Mouse (Mus musculus): Measurements from ENCODE around the gene Maats1. TPM values are rescaled to one million over a fixed set of nuclear protein-coding genes. Genes with fewer than 3 reads are reported as not detected.

The Maats1 gene
- polyA plus RNA-seq, 1 experiment from 2014 or later, result 0.21 TPM

DNA sequence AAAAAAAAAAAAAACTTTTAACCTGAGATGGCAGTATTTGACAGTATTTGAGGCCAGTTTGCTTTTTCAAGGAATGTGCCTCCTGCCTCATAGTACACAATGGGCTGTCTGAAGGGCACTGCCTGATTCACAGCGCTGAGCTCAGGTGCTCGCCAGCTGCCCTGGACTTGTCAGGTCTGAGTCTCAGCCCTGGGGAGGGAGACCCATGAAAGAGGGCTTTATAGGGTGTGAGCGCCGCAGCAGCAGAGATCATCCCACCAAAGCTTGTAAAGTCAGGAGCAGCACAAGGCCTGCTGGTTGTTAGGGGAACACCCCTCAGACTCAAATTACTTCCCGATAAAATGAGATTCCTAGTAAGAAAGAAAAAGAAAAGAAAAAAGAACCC, 34.7 kb downstream of the Maats1 start:
- Histone ChIP-seq H3K4me1 (ENCODE audit: control insufficient read depth, insufficient read depth, low read length) (no peaks in the 10 kb centered on the region), H3K4me3 (ENCODE audit: low read depth, low read length) (no peak overlapping the region), H3K27ac (ENCODE audit: low read depth, low read length) (no peak overlapping the region), H3K4me2 (no peak overlapping the region), H3K27me3 (ENCODE audit: control insufficient read depth, insufficient read depth, low read length) (no peaks in the 10 kb centered on the region), H3K9ac (ENCODE audit: low read depth, low read length) (no peak overlapping the region), H3K36me3 (ENCODE audit: control insufficient read depth, insufficient read depth, low read length) (no peaks in the 10 kb centered on the region), H3K9me3 (replicated peaks; ENCODE audit: control insufficient read depth, low read length) (no peaks in the 10 kb centered on the region)
- WGBS (ENCODE audit: insufficient replicate concordance), result 62% methylated on average over 5 of the region's 5 CpGs
- ATAC-seq (replicated peaks; ENCODE audit: insufficient number of reproducible peaks, low FRiP score, low TSS enrichment), result no peak

DNA sequence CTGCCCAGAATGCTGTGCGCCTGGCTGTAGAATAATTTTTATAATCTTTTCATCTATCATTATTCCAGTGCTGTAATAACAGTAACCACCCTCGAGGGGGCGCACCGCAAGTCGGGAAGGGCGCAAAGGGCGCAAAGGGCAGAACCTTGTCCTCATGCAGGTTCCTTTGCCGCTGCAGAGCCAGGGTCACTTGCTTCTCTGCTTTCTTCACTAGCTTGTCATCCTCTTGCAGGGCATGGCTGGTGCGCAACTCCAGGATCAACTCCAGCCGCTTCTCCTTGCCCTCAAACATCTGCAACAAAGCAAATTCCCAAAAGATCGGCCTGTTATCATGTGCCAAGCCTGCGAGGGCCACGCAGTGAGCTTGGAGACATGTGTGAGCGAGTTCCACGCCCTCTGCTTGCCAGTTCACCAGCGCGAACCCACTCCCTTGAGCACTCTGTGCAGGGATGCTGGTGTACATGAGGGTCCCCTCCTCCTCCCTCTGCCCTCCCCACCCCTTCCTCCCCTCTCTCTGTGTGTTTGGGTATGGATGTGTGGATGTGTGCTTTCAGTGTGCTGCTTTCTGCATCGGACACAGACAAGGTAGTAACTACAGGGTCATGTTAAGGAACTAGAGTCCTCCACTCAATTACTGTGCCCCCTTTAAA, 35.2 kb downstream of the Maats1 start:
- no peaks in the 10 kb centered on the region for H3K36me3 ChIP-seq (ENCODE audit: control insufficient read depth, insufficient read depth, low read length)
- no peak overlapping the region for H3K4me3 ChIP-seq (ENCODE audit: low read depth, low read length)
- H3K4me1 ChIP-seq (ENCODE audit: control insufficient read depth, insufficient read depth, low read length), result no peaks in the 10 kb centered on the region
- 45% methylated on average over 18 of the region's 18 CpGs for WGBS (ENCODE audit: insufficient replicate concordance)
- no peak for ATAC-seq (replicated peaks; ENCODE audit: insufficient number of reproducible peaks, low FRiP score, low TSS enrichment)
- H3K27me3 ChIP-seq (ENCODE audit: control insufficient read depth, insufficient read depth, low read length), result no peaks in the 10 kb centered on the region
- H3K9ac ChIP-seq (ENCODE audit: low read depth, low read length), result no peak overlapping the region
- no peaks in the 10 kb centered on the region for H3K9me3 ChIP-seq (replicated peaks; ENCODE audit: control insufficient read depth, low read length)
- no peak overlapping the region for H3K27ac ChIP-seq (ENCODE audit: low read depth, low read length)
- H3K4me2 ChIP-seq, result no peak overlapping the region

GRCm38 (mm10) chr16:38304460-38305194, 37.3 kb downstream of the Maats1 start:
- Histone ChIP-seq H3K4me1 (ENCODE audit: control insufficient read depth, insufficient read depth, low read length) (no peaks in the 10 kb centered on the region), H3K9me3 (replicated peaks; ENCODE audit: control insufficient read depth, low read length) (no peaks in the 10 kb centered on the region), H3K4me2 (no peak overlapping the region; the same call in 1 of the 2 replicates), H3K27ac (ENCODE audit: low read depth, low read length) (no peak overlapping the region), H3K4me3 (ENCODE audit: low read depth, low read length) (no peak overlapping the region), H3K9ac (ENCODE audit: low read depth, low read length) (no peak overlapping the region), H3K36me3 (ENCODE audit: control insufficient read depth, insufficient read depth, low read length) (no peaks in the 10 kb centered on the region), H3K27me3 (ENCODE audit: control insufficient read depth, insufficient read depth, low read length) (no peaks in the 10 kb centered on the region)
- WGBS (ENCODE audit: insufficient replicate concordance), result 70% methylated on average over 17 of the region's 17 CpGs
- no peak for ATAC-seq (replicated peaks; ENCODE audit: insufficient number of reproducible peaks, low FRiP score, low TSS enrichment)

DNA sequence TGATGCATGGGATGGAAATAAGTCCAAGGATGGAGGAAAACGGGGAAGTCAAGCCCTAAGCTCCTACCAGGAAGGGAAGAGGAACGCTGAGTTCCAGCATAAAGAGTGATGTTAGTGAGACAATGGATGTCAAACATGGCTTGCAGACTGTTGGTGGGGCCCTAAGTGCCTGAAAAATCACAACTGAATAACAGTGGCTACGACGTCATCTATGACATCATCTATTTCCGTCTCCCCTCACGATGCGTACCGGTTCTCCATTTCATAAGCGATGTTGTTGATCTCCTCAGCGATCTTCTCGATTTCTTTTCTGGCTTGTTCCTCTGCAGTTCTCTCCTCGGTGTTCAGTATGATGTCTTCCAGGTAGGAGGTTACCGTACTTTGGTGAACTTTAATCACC, 39.6 kb downstream of the Maats1 start:
- Histone ChIP-seq H3K36me3 (ENCODE audit: control insufficient read depth, insufficient read depth, low read length) (no peaks in the 10 kb centered on the region), H3K27me3 (ENCODE audit: control insufficient read depth, insufficient read depth, low read length) (no peaks in the 10 kb centered on the region), H3K9me3 (replicated peaks; ENCODE audit: control insufficient read depth, low read length) (no peaks in the 10 kb centered on the region), H3K27ac (ENCODE audit: low read depth, low read length) (no peak overlapping the region), H3K4me1 (ENCODE audit: control insufficient read depth, insufficient read depth, low read length) (no peaks in the 10 kb centered on the region), H3K4me3 (ENCODE audit: low read depth, low read length) (no peak overlapping the region), H3K9ac (ENCODE audit: low read depth, low read length) (no peak overlapping the region), H3K4me2 (no peak overlapping the region)
- WGBS (ENCODE audit: insufficient replicate concordance), result 86% methylated on average over 13 of the region's 13 CpGs
- ATAC-seq (replicated peaks; ENCODE audit: insufficient number of reproducible peaks, low FRiP score, low TSS enrichment), result no peak

DNA sequence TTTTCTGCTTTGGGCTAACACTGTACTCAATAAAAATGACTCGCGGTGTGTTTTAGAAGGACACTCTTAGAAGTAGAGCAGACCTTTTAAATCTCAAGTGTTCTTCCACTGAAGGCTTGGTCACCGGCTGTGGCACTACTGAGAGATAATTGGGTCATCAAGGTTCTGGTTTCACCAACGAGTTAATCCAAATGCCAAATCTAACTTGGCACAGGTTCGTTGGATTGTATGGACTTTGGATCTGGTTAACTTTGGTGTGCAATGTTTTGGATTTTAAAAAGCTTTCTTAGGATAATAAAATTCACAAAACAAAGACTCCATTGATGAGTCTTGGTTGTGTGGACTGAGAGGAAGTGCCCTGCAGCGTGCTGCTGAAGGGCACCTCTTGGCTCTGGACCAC, 43.5 kb downstream of the Maats1 start:
- H3K27ac ChIP-seq (ENCODE audit: low read depth, low read length), result no peak overlapping the region
- no peak overlapping the region for H3K4me2 ChIP-seq
- H3K4me1 ChIP-seq (ENCODE audit: control insufficient read depth, insufficient read depth, low read length), result no peaks in the 10 kb centered on the region
- no peaks in the 10 kb centered on the region for H3K36me3 ChIP-seq (ENCODE audit: control insufficient read depth, insufficient read depth, low read length)
- H3K4me3 ChIP-seq (ENCODE audit: low read depth, low read length), result no peak overlapping the region
- no peak overlapping the region for H3K9ac ChIP-seq (ENCODE audit: low read depth, low read length)
- no peak for ATAC-seq (replicated peaks; ENCODE audit: insufficient number of reproducible peaks, low FRiP score, low TSS enrichment)
- no peaks in the 10 kb centered on the region for H3K9me3 ChIP-seq (replicated peaks; ENCODE audit: control insufficient read depth, low read length)
- WGBS (ENCODE audit: insufficient replicate concordance), result 78% methylated on average over 6 of the region's 6 CpGs
- H3K27me3 ChIP-seq (ENCODE audit: control insufficient read depth, insufficient read depth, low read length), result no peaks in the 10 kb centered on the region

DNA sequence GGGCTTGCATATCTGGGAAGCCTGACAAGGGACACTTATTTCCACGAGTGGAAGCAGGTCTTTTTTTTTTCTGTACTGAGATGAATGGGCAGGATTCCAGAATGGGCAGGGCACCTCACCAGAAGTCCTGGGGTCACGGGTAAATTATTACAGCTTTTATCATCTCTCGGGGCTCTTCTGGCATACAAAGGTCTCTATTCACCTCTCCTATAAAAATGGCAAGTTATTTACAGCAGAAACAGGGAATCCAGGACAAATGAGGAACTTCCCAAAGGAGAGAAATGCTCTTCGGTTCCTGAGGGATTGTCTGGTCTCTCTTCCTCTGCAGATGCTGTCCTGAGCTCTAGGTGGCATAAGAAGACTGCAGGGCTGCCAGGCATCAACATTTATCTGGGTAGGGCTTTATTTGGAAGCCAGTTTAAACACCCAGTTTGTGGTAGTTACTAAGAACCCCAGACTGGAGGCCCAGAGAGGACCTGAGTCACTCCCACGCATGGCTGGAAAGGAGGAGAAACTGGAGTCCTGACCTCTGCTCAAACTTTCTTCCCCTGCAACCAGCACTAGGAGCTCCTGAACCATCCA, 46.5 kb downstream of the Maats1 start:
- no peak overlapping the region for H3K4me2 ChIP-seq
- H3K36me3 ChIP-seq (ENCODE audit: control insufficient read depth, insufficient read depth, low read length), result no peaks in the 10 kb centered on the region
- H3K4me1 ChIP-seq (ENCODE audit: control insufficient read depth, insufficient read depth, low read length), result no peaks in the 10 kb centered on the region
- no peak overlapping the region for H3K9ac ChIP-seq (ENCODE audit: low read depth, low read length)
- no peak overlapping the region for H3K27ac ChIP-seq (ENCODE audit: low read depth, low read length)
- ATAC-seq (replicated peaks; ENCODE audit: insufficient number of reproducible peaks, low FRiP score, low TSS enrichment), result no peak
- 50% methylated on average over 5 of the region's 5 CpGs for WGBS (ENCODE audit: insufficient replicate concordance)
- H3K4me3 ChIP-seq (ENCODE audit: low read depth, low read length), result no peak overlapping the region
- no peaks in the 10 kb centered on the region for H3K9me3 ChIP-seq (replicated peaks; ENCODE audit: control insufficient read depth, low read length)
- H3K27me3 ChIP-seq (ENCODE audit: control insufficient read depth, insufficient read depth, low read length), result no peaks in the 10 kb centered on the region

GRCm38 (mm10) chr16:38294685-38295348, 47.1 kb downstream of the Maats1 start, which contains the start of gene Nr1i2:
TSS of gene Nr1i2 (minus strand) at chr16:38294824.
- Histone ChIP-seq H3K36me3 (ENCODE audit: control insufficient read depth, insufficient read depth, low read length) (no peaks in the 10 kb centered on the region), H3K27me3 (ENCODE audit: control insufficient read depth, insufficient read depth, low read length) (no peaks in the 10 kb centered on the region), H3K9me3 (replicated peaks; ENCODE audit: control insufficient read depth, low read length) (no peaks in the 10 kb centered on the region), H3K4me3 (ENCODE audit: low read depth, low read length) (no peak within 1 kb of the TSS), H3K9ac (ENCODE audit: low read depth, low read length) (no peak within 1 kb of the TSS), H3K4me1 (ENCODE audit: control insufficient read depth, insufficient read depth, low read length) (no peaks in the 10 kb centered on the region), H3K4me2 (no peak within 1 kb of the TSS), H3K27ac (ENCODE audit: low read depth, low read length) (no peak within 1 kb of the TSS)
- 57% methylated on average over 7 of the region's 7 CpGs for WGBS (ENCODE audit: insufficient replicate concordance)
- ATAC-seq (replicated peaks; ENCODE audit: insufficient number of reproducible peaks, low FRiP score, low TSS enrichment), result no peak

DNA sequence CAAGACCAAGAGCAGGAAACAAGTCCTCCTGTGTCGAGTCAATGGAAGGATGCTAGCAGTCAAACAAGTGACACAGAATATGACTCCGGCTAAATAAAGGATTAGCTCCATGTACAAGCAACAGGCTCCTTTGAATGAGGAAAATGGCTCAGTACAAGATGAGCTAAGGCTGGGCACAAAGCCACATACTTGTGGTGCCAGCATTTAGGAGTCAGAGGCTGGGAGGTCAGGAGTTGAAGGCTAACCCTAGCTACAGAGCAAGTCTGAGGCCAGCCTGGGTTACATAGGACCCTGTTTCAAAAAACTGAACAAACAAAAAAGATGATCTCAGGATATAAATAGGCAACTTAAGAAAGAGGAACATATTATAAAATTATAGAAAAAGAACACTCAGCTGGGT, 51.8 kb downstream of the Maats1 start:
- Histone ChIP-seq H3K4me2 (no peak overlapping the region), H3K27ac (ENCODE audit: low read depth, low read length) (no peak overlapping the region), H3K36me3 (ENCODE audit: control insufficient read depth, insufficient read depth, low read length) (no peaks in the 10 kb centered on the region), H3K27me3 (ENCODE audit: control insufficient read depth, insufficient read depth, low read length) (no peaks in the 10 kb centered on the region), H3K9me3 (replicated peaks; ENCODE audit: control insufficient read depth, low read length) (no peaks in the 10 kb centered on the region), H3K4me1 (ENCODE audit: control insufficient read depth, insufficient read depth, low read length) (no peaks in the 10 kb centered on the region; the same call in 1 of the 2 replicates), H3K9ac (ENCODE audit: low read depth, low read length) (no peak overlapping the region), H3K4me3 (ENCODE audit: low read depth, low read length) (no peak overlapping the region)
- WGBS (ENCODE audit: insufficient replicate concordance), result 64% methylated on average over 2 of the region's 2 CpGs
- ATAC-seq (replicated peaks; ENCODE audit: insufficient number of reproducible peaks, low FRiP score, low TSS enrichment), result no peak

Measured in heart, embryonic 11.5 days (tissue).